Mouse (Mus musculus): ENCODE measurements around the gene Gm20547.

DNA sequence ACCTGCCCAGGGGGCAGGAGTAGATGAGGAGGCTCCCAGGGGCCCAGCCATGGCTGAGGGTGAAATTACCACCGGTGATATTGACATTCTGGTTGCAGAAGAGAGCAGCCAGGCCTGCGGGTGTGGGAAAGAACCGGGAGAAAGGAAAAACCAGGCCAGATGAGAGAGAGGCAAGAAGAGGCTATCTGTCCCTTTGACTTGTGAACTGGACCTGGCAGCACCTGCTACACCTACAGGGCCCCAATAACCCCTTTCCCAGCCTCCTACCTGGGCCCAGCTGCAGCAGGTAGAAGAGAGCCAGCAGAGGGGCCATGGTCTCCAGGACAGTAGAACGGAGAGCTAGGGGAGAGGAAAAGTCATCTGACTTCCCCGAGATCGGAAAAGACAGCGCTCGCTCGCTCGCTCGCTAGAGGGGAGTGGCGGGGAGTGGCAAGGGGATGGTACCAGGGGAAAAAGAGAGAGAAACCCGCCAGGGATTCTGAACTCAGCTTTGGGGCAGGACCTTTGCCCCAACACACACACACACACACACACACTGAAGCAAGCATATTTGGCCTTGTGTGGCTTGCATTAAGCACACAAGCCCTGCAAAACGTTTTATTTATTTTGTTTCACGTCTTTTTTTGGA is at the start of gene Gm20547:
- no peak for TF ChIP-seq POLR2A (IDR thresholded peaks at IDR 0.05; ENCODE audit: low read depth, low read length)
- TF ChIP-seq CTCF (IDR thresholded peaks at IDR 0.05; ENCODE audit: borderline replicate concordance, insufficient read depth, low read length) = no peak

All from embryonic fibroblast, embryonic 13.5 days (primary cell).